Mouse (Mus musculus): ENCODE measurements around the gene Tmem170. TPM values are rescaled to one million over a fixed set of nuclear protein-coding genes. Genes with fewer than 3 reads are reported as not detected.

Tmem170 gene
- total RNA-seq, 2 experiments from 2014 or later, result 5.0 to 5.1 TPM

Other genes starting within 250 kb of the Tmem170 start
- gene Ldhd, start 246.4 kb downstream of the Tmem170 start, total RNA-seq (2021), result 1 to 10 TPM; 6.8 TPM
- gene Zfp1, start 233.3 kb downstream of the Tmem170 start, total RNA-seq (2021), result 10 to 100 TPM; 19.7 to 21.8 TPM
- not detected for gene Ctrb1, start 185.7 kb downstream of the Tmem170 start, total RNA-seq (2021)
- gene Bcar1, start 132.9 kb downstream of the Tmem170 start, total RNA-seq (2021), result 10 to 100 TPM; 62.2 to 69.7 TPM
- 10 to 100 TPM; 73.3 to 81.2 TPM for gene Cfdp1, start 22.5 kb downstream of the Tmem170 start, total RNA-seq (2021)
- under 1 TPM; 0.73 to 0.87 TPM for gene Chst5, start 33.7 kb upstream of the Tmem170 start, total RNA-seq (2021)
- 10 to 100 TPM; 12.1 to 14.3 TPM for gene Tmem231, start 57.1 kb upstream of the Tmem170 start, total RNA-seq (2021)
- gene Gabarapl2, start 64.0 kb upstream of the Tmem170 start, total RNA-seq (2021), result 100 to 1,000 TPM; 219 to 235 TPM
- 1 to 10 TPM; 6.7 to 7.3 TPM for gene Adat1, start 115.6 kb upstream of the Tmem170 start, total RNA-seq (2021)
- 10 to 100 TPM; 74.8 to 79.1 TPM for gene Kars, start 134.6 kb upstream of the Tmem170 start, total RNA-seq (2021)
- gene Terf2ip, start 134.6 kb upstream of the Tmem170 start, total RNA-seq (2021), result 10 to 100 TPM; 40.0 to 41.8 TPM
- gene Gm6793, start 138.3 kb upstream of the Tmem170 start, total RNA-seq (2021), result not detected